Mouse (Mus musculus): ENCODE measurements around the gene Atg10. TPM values are rescaled to one million over a fixed set of nuclear protein-coding genes. Genes with fewer than 3 reads are reported as not detected.

Gene Atg10
- total RNA-seq, 2 experiments from 2014 or later = 12.5 TPM

GRCm38 (mm10) chr13:91154622-91155021 is 69.1 kb downstream of the Atg10 start:
- no peak for DNase-seq
- intact Hi-C loops (cut with DNase I; ENCODE audit: low total_unique reads) = no loop called here

- intact Hi-C loops (cut with DNase I; ENCODE audit: low total_unique reads) = no loop called here
- no peak for DNase-seq
Observed at GRCm38 (mm10) chr13:91136337-91136736, 87.4 kb downstream of the Atg10 start.

GRCm38 (mm10) chr13:91133334-91133890 is 90.4 kb downstream of the Atg10 start:
- DNase-seq = no peak
- intact Hi-C loops (cut with DNase I; ENCODE audit: low total_unique reads) = no loop called here

GRCm38 (mm10) chr13:91129071-91129470 is 94.7 kb downstream of the Atg10 start:
- intact Hi-C loops (cut with DNase I; ENCODE audit: low total_unique reads) = no loop called here
- no peak for DNase-seq

GRCm38 (mm10) chr13:91128581-91128980 is 95.2 kb downstream of the Atg10 start:
- intact Hi-C loops (cut with DNase I; ENCODE audit: low total_unique reads) = no loop called here
- DNase-seq = no peak

GRCm38 (mm10) chr13:91118156-91118555 is 105.6 kb downstream of the Atg10 start:
- DNase-seq = no peak
- intact Hi-C loops (cut with DNase I; ENCODE audit: low total_unique reads) = no loop called here

GRCm38 (mm10) chr13:91114880-91115279 is 108.9 kb downstream of the Atg10 start:
- intact Hi-C loops (cut with DNase I; ENCODE audit: low total_unique reads) = no loop called here
- no peak for DNase-seq

GRCm38 (mm10) chr13:91107308-91107946 is 116.3 kb downstream of the Atg10 start:
- no peak for DNase-seq
- intact Hi-C loops (cut with DNase I; ENCODE audit: low total_unique reads) = no loop called here

GRCm38 (mm10) chr13:91102238-91102637 is 121.5 kb downstream of the Atg10 start:
- no peak for DNase-seq
- intact Hi-C loops (cut with DNase I; ENCODE audit: low total_unique reads) = no loop called here

GRCm38 (mm10) chr13:91100417-91100816 is 123.4 kb downstream of the Atg10 start:
- intact Hi-C loops (cut with DNase I; ENCODE audit: low total_unique reads) = no loop called here

GRCm38 (mm10) chr13:91094851-91095250 is 128.9 kb downstream of the Atg10 start:
- no peak for DNase-seq
- intact Hi-C loops (cut with DNase I; ENCODE audit: low total_unique reads) = loop anchor here (5.0 to 10.0 kb wide), 2 partner anchors 60 to 128 kb away; no protein-coding TSS in a partner anchor

More at GRCm38 (mm10) chr13:91100417-91100816, 123.4 kb downstream of the Atg10 start:
- no peak for DNase-seq

- no peak for DNase-seq
- intact Hi-C loops (cut with DNase I; ENCODE audit: low total_unique reads) = loop anchor here (5.0 to 10.0 kb wide), 2 partner anchors 59 to 127 kb away; no protein-coding TSS in a partner anchor
Observed at GRCm38 (mm10) chr13:91094196-91094595, 129.6 kb downstream of the Atg10 start.

- no peak for DNase-seq
- intact Hi-C loops (cut with DNase I; ENCODE audit: low total_unique reads) = loop anchor here (5.0 to 10.0 kb wide), 2 partner anchors 59 to 126 kb away; no protein-coding TSS in a partner anchor
Observed at GRCm38 (mm10) chr13:91093610-91094009, 130.2 kb downstream of the Atg10 start.

- intact Hi-C loops (cut with DNase I; ENCODE audit: low total_unique reads) = loop anchor here (5.0 to 10.0 kb wide), 2 partner anchors 58 to 126 kb away; no protein-coding TSS in a partner anchor
- peak; percentile 24 for DNase-seq
Observed at GRCm38 (mm10) chr13:91093162-91093561, 130.6 kb downstream of the Atg10 start.

GRCm38 (mm10) chr13:91091731-91092190 is 132.0 kb downstream of the Atg10 start:
- intact Hi-C loops (cut with DNase I; ENCODE audit: low total_unique reads) = loop anchor here (5.0 to 10.0 kb wide), 2 partner anchors 57 to 124 kb away; no protein-coding TSS in a partner anchor
- no peak for DNase-seq

GRCm38 (mm10) chr13:91090861-91091730 is 132.7 kb downstream of the Atg10 start:
- intact Hi-C loops (cut with DNase I; ENCODE audit: low total_unique reads) = loop anchor here (5.0 to 10.0 kb wide), 2 partner anchors 56 to 124 kb away; no protein-coding TSS in a partner anchor

GRCm38 (mm10) chr13:91086361-91086900 is 137.3 kb downstream of the Atg10 start:
- no peak for DNase-seq
- intact Hi-C loops (cut with DNase I; ENCODE audit: low total_unique reads) = no loop called here

More at GRCm38 (mm10) chr13:91090861-91091730, 132.7 kb downstream of the Atg10 start:
- no peak for DNase-seq

GRCm38 (mm10) chr13:91072351-91072750 is 151.4 kb downstream of the Atg10 start:
- DNase-seq = no peak
- intact Hi-C loops (cut with DNase I; ENCODE audit: low total_unique reads) = no loop called here

GRCm38 (mm10) chr13:91060871-91061270 is 162.9 kb downstream of the Atg10 start:
- no peak for DNase-seq
- intact Hi-C loops (cut with DNase I; ENCODE audit: low total_unique reads) = no loop called here

Measured in gastrocnemius, postnatal 14 days (tissue).